Mouse (Mus musculus): ENCODE results near the gene Pip5kl1.
A peak's percentile ranks its signal among the peaks of the same experiment; 100 is the strongest.

The Pip5kl1 gene

GRCm38 (mm10) chr2:32612274-32612673, 37.7 kb downstream of the Pip5kl1 start:
- DNase-seq (ENCODE audit: low spot score in 2 of 2), result no peak

- DNase-seq (ENCODE audit: low spot score in 2 of 2), result no peak
Measured at GRCm38 (mm10) chr2:32617109-32617508, 42.5 kb downstream of the Pip5kl1 start.

- no peak for DNase-seq (ENCODE audit: low spot score in 2 of 2)
Measured at GRCm38 (mm10) chr2:32617601-32618000, 43.0 kb downstream of the Pip5kl1 start.

- DNase-seq (ENCODE audit: low spot score in 2 of 2), result no peak
Measured at GRCm38 (mm10) chr2:32618051-32618450, 43.5 kb downstream of the Pip5kl1 start.

- DNase-seq (ENCODE audit: low spot score in 2 of 2), result no peak
Measured at GRCm38 (mm10) chr2:32620682-32621516, 46.3 kb downstream of the Pip5kl1 start.

GRCm38 (mm10) chr2:32621517-32621859, 46.9 kb downstream of the Pip5kl1 start, which contains the start of gene Ak1:
Ak1 (plus strand) TSS chr2:32621758.
- no peak for DNase-seq (ENCODE audit: low spot score in 2 of 2)

- DNase-seq (ENCODE audit: low spot score in 2 of 2), result no peak
Measured at GRCm38 (mm10) chr2:32624111-32624748, 49.6 kb downstream of the Pip5kl1 start.

- DNase-seq (ENCODE audit: low spot score in 2 of 2), result peak; percentile 87 to 90
Measured at GRCm38 (mm10) chr2:32625212-32625872, 50.7 kb downstream of the Pip5kl1 start.

GRCm38 (mm10) chr2:32625873-32626694, 51.5 kb downstream of the Pip5kl1 start:
- peak in 1 of 2 experiments; percentile 55 for DNase-seq (ENCODE audit: low spot score in 2 of 2)

- DNase-seq (ENCODE audit: low spot score in 2 of 2), result no peak
Measured at GRCm38 (mm10) chr2:32627266-32628043, 52.9 kb downstream of the Pip5kl1 start.

- no peak for DNase-seq (ENCODE audit: low spot score in 2 of 2)
Measured at GRCm38 (mm10) chr2:32628044-32628550, 53.5 kb downstream of the Pip5kl1 start.

- peak; percentile 59 to 71 for DNase-seq (ENCODE audit: low spot score in 2 of 2)
Measured at GRCm38 (mm10) chr2:32628729-32629128, 54.1 kb downstream of the Pip5kl1 start.

GRCm38 (mm10) chr2:32629276-32629976, 54.8 kb downstream of the Pip5kl1 start:
- DNase-seq (ENCODE audit: low spot score in 2 of 2), result no peak

GRCm38 (mm10) chr2:32630036-32630435, 55.4 kb downstream of the Pip5kl1 start:
- DNase-seq (ENCODE audit: low spot score in 2 of 2), result no peak

GRCm38 (mm10) chr2:32631046-32631445, 56.4 kb downstream of the Pip5kl1 start:
- DNase-seq (ENCODE audit: low spot score in 2 of 2), result no peak

GRCm38 (mm10) chr2:32631737-32632394, 57.3 kb downstream of the Pip5kl1 start:
- DNase-seq (ENCODE audit: low spot score in 2 of 2), result peak in 1 of 2 experiments; percentile 57

Data from right cerebral cortex, postnatal 36 days (tissue).